Mouse (Mus musculus) liver, postnatal 0 days (tissue): Measurements from ENCODE around the gene Map3k21. TPM values are rescaled to one million over a fixed set of nuclear protein-coding genes. Genes with fewer than 3 reads are reported as not detected.
A peak's percentile ranks its signal among the peaks of the same experiment; 100 is the strongest.

Experiments
- ATAC-seq: fragments of 200-750 bp; cut with Nextera tagmentation; 2 replicates; pipeline ENCODE4 v1.8.0; 2017; ENCODE audit warnings: mild to moderate bottlenecking, moderate library complexity
- DNase-seq: peaks from one replicate; pipeline ENCODE4 v3.0.0-alpha.2; 2016
- H3K27ac ChIP-seq: fragments of 300-500 bp; sonication (generic); 2 replicates; pipeline ENCODE4 v1.5.1; 2014; ENCODE audit warnings: antibody characterized with exemption, moderate library complexity, mild to moderate bottlenecking, low read depth
- H3K27me3 ChIP-seq: fragments of 300-500 bp; sonication (generic); 2 replicates; pipeline ENCODE4 v1.6.1; 2014; ENCODE audit warnings: low read length, control low read depth, mixed read lengths; ENCODE audit not compliant: insufficient read depth
- H3K36me3 ChIP-seq: fragments of 300-500 bp; sonication (generic); replicated peaks from 2 replicates; pipeline ENCODE4 v1.6.1; 2014; ENCODE audit warnings: mild to moderate bottlenecking, control low read depth, low read length, moderate library complexity, mixed read lengths; ENCODE audit not compliant: insufficient read depth
- H3K4me1 ChIP-seq: fragments of 300-500 bp; sonication (generic); 2 replicates; pipeline ENCODE4 v1.6.1; 2014; ENCODE audit warnings: antibody characterized with exemption, mild to moderate bottlenecking, control low read depth; ENCODE audit not compliant: insufficient read depth
- H3K4me2 ChIP-seq: fragments of 300-500 bp; sonication (generic); 2 replicates; pipeline ENCODE4 v1.6.1; 2014; ENCODE audit warnings: low read depth, mild to moderate bottlenecking, low read length, moderate library complexity, mixed read lengths
- H3K4me3 ChIP-seq: fragments of 300-500 bp; sonication (generic); 2 replicates; pipeline ENCODE4 v1.5.1; 2014; ENCODE audit warnings: low read depth, low read length
- H3K9ac ChIP-seq: fragments of 300-500 bp; sonication (generic); replicated peaks from 2 replicates; pipeline ENCODE4 v1.6.1; 2014; ENCODE audit warnings: mild to moderate bottlenecking, moderate library complexity
- H3K9me3 ChIP-seq: fragments of 300-500 bp; sonication (generic); 2 replicates; pipeline ENCODE4 v1.6.1; 2016; ENCODE audit warnings: mild to moderate bottlenecking, control low read depth, low read length, mixed read lengths
- CTCF ChIP-seq: sonication (generic); IDR thresholded peaks from 2 replicates; pipeline ENCODE4 v1.5.1; 2016; ENCODE audit warnings: antibody characterized with exemption, low read depth
- EP300 ChIP-seq: IDR thresholded peaks from 2 replicates; pipeline ENCODE4 v1.6.1; 2016; ENCODE audit warnings: antibody characterized with exemption, low read depth, mild to moderate bottlenecking
- WGBS: fragments of 180-500 bp; shearing (Covaris S2); extraction: QIAGEN DNeasy Blood & Tissue Kit; methylation state at CpG from one replicate; pipeline ENCODE4 v1.1.7; 2014; ENCODE audit not compliant: insufficient replicate concordance; 5-methylcytosine and 5-hydroxymethylcytosine counted together
- polyA plus RNA-seq: library from polyadenylated mRNA; unstranded; fragments of >200 nt; fragmentation: Nextera tagmentation; extraction: Ambion mirVana; gene quantifications from 2 replicates; pipeline ENCODE4 v1.2.1, GENCODE M21; 2015

Gene Map3k21
- polyA plus RNA-seq, 1 experiment from 2014 or later, result 0.39 TPM

GRCm38 (mm10) chr8:125872501-125873249, 37.6 kb upstream of the Map3k21 start:
- Histone ChIP-seq H3K27me3 (no peaks in the 10 kb centered on the region), H3K9me3 (no peaks in the 10 kb centered on the region), H3K27ac (no peak overlapping the region; the same call in 1 of the 2 replicates), H3K9ac (no peak overlapping the region), H3K36me3 (no peaks in the 10 kb centered on the region), H3K4me2 (no peak overlapping the region), H3K4me1 (no peaks in the 10 kb centered on the region), H3K4me3 (no peak overlapping the region)
- WGBS, result 59% methylated on average over 9 of the region's 9 CpGs
- ATAC-seq (peak; percentile 47), DNase-seq (no peak)
- no peak for TF ChIP-seq EP300

GRCm38 (mm10) chr8:125873250-125873534, 37.1 kb upstream of the Map3k21 start:
- H3K4me2 ChIP-seq, result no peak overlapping the region
- H3K4me1 ChIP-seq, result no peaks in the 10 kb centered on the region
- H3K9ac ChIP-seq, result no peak overlapping the region
- ATAC-seq (no peak), DNase-seq (no peak)
- H3K27ac ChIP-seq, result no peak overlapping the region; the same call in 1 of the 2 replicates
- H3K36me3 ChIP-seq, result no peaks in the 10 kb centered on the region
- H3K9me3 ChIP-seq, result no peaks in the 10 kb centered on the region
- TF ChIP-seq EP300, result no peak
- no peak for TF ChIP-seq CTCF
- no peaks in the 10 kb centered on the region for H3K27me3 ChIP-seq
- H3K4me3 ChIP-seq, result no peak overlapping the region
- 59% methylated on average over 2 of the region's 2 CpGs for WGBS

DNA sequence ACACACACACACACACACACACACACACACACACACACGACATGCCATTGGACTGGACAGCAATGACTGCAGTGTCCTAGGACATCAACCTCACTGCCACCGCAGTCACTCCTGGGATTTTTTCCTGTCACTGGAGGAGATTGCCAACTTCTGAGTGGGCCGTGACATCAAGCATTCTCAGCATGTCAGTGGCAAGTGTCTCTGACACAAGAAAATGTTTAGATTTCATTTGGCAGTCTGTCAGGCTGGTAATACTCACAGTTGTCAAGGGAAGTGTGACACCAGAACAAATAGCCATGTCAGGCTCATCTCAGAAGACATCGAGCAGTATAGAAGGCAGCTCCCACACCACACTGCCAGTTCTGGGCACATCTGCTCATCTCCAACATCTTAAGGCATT, 29.8 kb upstream of the Map3k21 start:
- Histone ChIP-seq H3K9me3 (no peaks in the 10 kb centered on the region), H3K4me2 (no peak overlapping the region), H3K9ac (no peak overlapping the region), H3K4me1 (no peaks in the 10 kb centered on the region), H3K4me3 (no peak overlapping the region), H3K27ac (no peak overlapping the region), H3K36me3 (no peaks in the 10 kb centered on the region), H3K27me3 (no peaks in the 10 kb centered on the region)
- TF ChIP-seq CTCF, result no peak
- no peak for TF ChIP-seq EP300
- 85% methylated on average over 4 of the region's 4 CpGs for WGBS
- ATAC-seq (no peak), DNase-seq (no peak)

DNA sequence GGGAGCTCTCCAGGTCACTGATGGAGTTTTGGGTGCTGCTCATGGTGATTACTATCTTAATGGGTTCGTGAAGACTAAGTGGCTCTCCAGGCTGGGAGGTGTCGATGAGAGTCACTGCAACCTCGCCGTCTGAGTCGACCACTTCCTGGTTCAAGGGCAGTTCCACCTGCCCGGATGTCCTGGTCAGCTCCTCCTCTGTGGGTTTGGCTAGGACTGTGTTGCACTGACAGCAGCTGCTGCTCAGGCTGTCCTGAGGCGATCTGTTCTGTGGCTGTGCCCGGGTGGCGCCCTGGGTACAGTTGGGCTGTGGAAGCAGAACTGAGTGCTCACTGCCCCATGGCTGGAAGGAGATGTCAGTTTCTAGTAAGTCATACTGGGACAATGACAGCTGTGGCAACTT, 22.7 kb upstream of the Map3k21 start:
- 58% methylated on average over 9 of the region's 9 CpGs for WGBS
- H3K27me3 ChIP-seq, result no peaks in the 10 kb centered on the region
- ATAC-seq (no peak), DNase-seq (no peak)
- no peaks in the 10 kb centered on the region for H3K9me3 ChIP-seq
- H3K27ac ChIP-seq, result no peak overlapping the region
- no peak overlapping the region for H3K9ac ChIP-seq
- no peaks in the 10 kb centered on the region for H3K36me3 ChIP-seq
- H3K4me1 ChIP-seq, result no peaks in the 10 kb centered on the region
- no peak overlapping the region for H3K4me3 ChIP-seq
- no peak for TF ChIP-seq EP300
- no peak for TF ChIP-seq CTCF
- H3K4me2 ChIP-seq, result no peak overlapping the region

DNA sequence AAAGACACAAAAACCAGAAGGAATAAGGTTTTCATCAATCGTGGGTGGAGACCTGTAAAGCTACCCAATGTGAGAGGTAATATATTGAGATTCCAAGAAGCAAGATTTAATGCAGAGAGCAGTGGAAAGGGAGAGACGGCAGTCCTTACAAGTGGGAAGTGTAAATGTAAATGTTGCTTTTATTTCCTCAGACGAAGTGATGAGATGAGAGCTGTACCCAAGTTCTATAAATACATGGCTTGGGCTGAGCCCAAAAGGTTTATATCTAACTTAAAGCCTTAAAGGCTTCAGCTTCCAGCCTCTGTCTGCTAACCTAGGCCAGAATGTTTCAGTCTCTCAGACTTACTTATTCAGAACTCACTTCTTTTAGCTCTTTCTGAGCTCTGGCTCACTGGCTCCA, 20.3 kb upstream of the Map3k21 start:
- Histone ChIP-seq H3K4me2 (no peak overlapping the region), H3K9ac (no peak overlapping the region), H3K36me3 (no peaks in the 10 kb centered on the region), H3K4me3 (no peak overlapping the region), H3K4me1 (no peaks in the 10 kb centered on the region), H3K9me3 (no peaks in the 10 kb centered on the region), H3K27ac (no peak overlapping the region), H3K27me3 (no peaks in the 10 kb centered on the region)
- WGBS, result 66% methylated on average over 3 of the region's 3 CpGs
- TF ChIP-seq CTCF (no peak), EP300 (no peak)
- DNase-seq (no peak), ATAC-seq (no peak)

- TF ChIP-seq CTCF (no peak), EP300 (no peak)
- 55% methylated on average over 11 of the region's 11 CpGs for WGBS
- Histone ChIP-seq H3K36me3 (no peaks in the 10 kb centered on the region), H3K27ac (no peak overlapping the region), H3K4me3 (no peak overlapping the region), H3K4me2 (no peak overlapping the region), H3K27me3 (peaks cover 18% of the 10 kb centered on the region), H3K9ac (no peak overlapping the region), H3K9me3 (no peaks in the 10 kb centered on the region), H3K4me1 (no peaks in the 10 kb centered on the region)
- no peak for ATAC-seq
- DNase-seq, result no peak
Measured at GRCm38 (mm10) chr8:125897388-125897787, 12.9 kb upstream of the Map3k21 start.
